21 mouse cellular contexts compared by ENCODE assay signal in genomic region chr1:61143754-61144066, GRCm38 (mm10).
DNase-seq lines count a peak whose midpoint lies in the region; ATAC-seq and TF ChIP-seq lines count a peak whose summit lies in the region.
"Had no signal": no experiment of that assay in that cellular context is flagged by ENCODE, and none has a peak within 500 bp of the region (broad histone marks: within the 10 kb centered on the region; RNA-seq: fewer than 3 reads in every experiment).

No protein-coding gene starts in this region.

- no peaks in the 10 kb centered on the region for H3K36me3 ChIP-seq in hindbrain, embryonic 11.5 days (ENCODE audit: control insufficient read depth, insufficient read depth, low read length)
- no peaks in the 10 kb centered on the region for H3K36me3 ChIP-seq in hindbrain, postnatal 0 days (ENCODE audit: insufficient read depth, low read length)
- H3K36me3 ChIP-seq in neural tube, embryonic 13.5 days: no peaks in the 10 kb centered on the region
- H3K36me3 ChIP-seq in neural tube, embryonic 15.5 days: no peaks in the 10 kb centered on the region
- H3K36me3 ChIP-seq in midbrain, postnatal 0 days (ENCODE audit: insufficient read depth, low read length): no peaks in the 10 kb centered on the region
- H3K36me3 ChIP-seq: embryonic facial prominence, embryonic 10.5 days; limb, embryonic 13.5 days; liver, embryonic 15.5 days; neural tube, embryonic 12.5 days had no signal

- WGBS in hindbrain, embryonic 11.5 days: 53% methylated on average over 8 of the region's 8 CpGs
- WGBS in hindbrain, postnatal 0 days: 47% methylated on average over 8 of the region's 8 CpGs
- 49% methylated on average over 8 of the region's 8 CpGs for WGBS in neural tube, embryonic 13.5 days
- WGBS in neural tube, embryonic 15.5 days: 48% methylated on average over 8 of the region's 8 CpGs
- 24% methylated on average over 8 of the region's 8 CpGs for WGBS in midbrain, postnatal 0 days

- ATAC-seq in hindbrain, embryonic 11.5 days (ENCODE audit: low FRiP score): no peak
- no peak for ATAC-seq in hindbrain, postnatal 0 days
- no peak for ATAC-seq in neural tube, embryonic 13.5 days (ENCODE audit: low read depth)
- no peak for ATAC-seq in neural tube, embryonic 15.5 days (ENCODE audit: low FRiP score)
- no peak for ATAC-seq in midbrain, postnatal 0 days (ENCODE audit: low FRiP score)
- ATAC-seq: intestine, embryonic 16.5 days had no signal

- H3K4me2 ChIP-seq in hindbrain, embryonic 11.5 days (replicated peaks; ENCODE audit: low read depth, low read length): no peak overlapping the region
- H3K4me2 ChIP-seq in hindbrain, postnatal 0 days (ENCODE audit: low read depth, low read length): no peak overlapping the region
- H3K4me2 ChIP-seq in neural tube, embryonic 13.5 days: no peak overlapping the region; the same call in 1 of the 2 replicates
- H3K4me2 ChIP-seq in neural tube, embryonic 15.5 days: no peak overlapping the region
- H3K4me2 ChIP-seq in midbrain, postnatal 0 days (ENCODE audit: low read depth, low read length, poor library complexity, severe bottlenecking): no peak overlapping the region
- H3K4me2 ChIP-seq: liver, embryonic 15.5 days had no signal

- DNase-seq in hindbrain, embryonic 11.5 days (ENCODE audit: low spot score): no peak
- no peak for DNase-seq in hindbrain, postnatal 0 days (ENCODE audit: low spot score)
- DNase-seq in midbrain, postnatal 0 days (ENCODE audit: low spot score): no peak
- DNase-seq in cerebellum, adult 9-11 months: no peak
- no peak for DNase-seq in urinary bladder, postnatal 14 days (ENCODE audit: low spot score)
- DNase-seq: adrenal gland, postnatal 10 days; cerebellum, adult 11-12 months; gastrocnemius, postnatal 14 days; heart, postnatal 14 days; right cerebral cortex, postnatal 4 days; thymus, adult 18-20 months had no signal

- H3K4me1 ChIP-seq in hindbrain, embryonic 11.5 days (replicated peaks; ENCODE audit: control insufficient read depth, insufficient read depth, low read length): peaks cover 17% of the 10 kb centered on the region
- H3K4me1 ChIP-seq in hindbrain, postnatal 0 days (ENCODE audit: insufficient read depth, low read length): peaks cover 14% of the 10 kb centered on the region; the same call in 1 of the 2 replicates
- peaks cover 81% of the 10 kb centered on the region for H3K4me1 ChIP-seq in neural tube, embryonic 13.5 days (replicated peaks)
- peaks cover 60% of the 10 kb centered on the region for H3K4me1 ChIP-seq in neural tube, embryonic 15.5 days
- H3K4me1 ChIP-seq in midbrain, postnatal 0 days (ENCODE audit: insufficient read depth, low read length): peaks cover 4% of the 10 kb centered on the region; the same call in 1 of the 2 replicates
- H3K4me1 ChIP-seq: liver, embryonic 15.5 days had no signal

- 0 out of 2 replicates have a peak overlapping the region, but pooled peaks have one; percentile 5 for H3K9ac ChIP-seq in hindbrain, embryonic 11.5 days (ENCODE audit: low read depth, low read length)
- H3K9ac ChIP-seq in hindbrain, postnatal 0 days (replicated peaks; ENCODE audit: low read length): no peak overlapping the region
- H3K9ac ChIP-seq in neural tube, embryonic 13.5 days: 0 out of 2 replicates have a peak overlapping the region, but pooled peaks have one; percentile 50
- H3K9ac ChIP-seq in neural tube, embryonic 15.5 days (replicated peaks): no peak overlapping the region
- H3K9ac ChIP-seq in midbrain, postnatal 0 days (replicated peaks; ENCODE audit: low read length, poor library complexity, severe bottlenecking): 0 out of 2 replicates have a peak overlapping the region, but pooled peaks have one; percentile 13
- H3K9ac ChIP-seq: limb, embryonic 13.5 days; liver, embryonic 15.5 days; neural tube, embryonic 12.5 days had no signal

- no peaks in the 10 kb centered on the region for H3K27me3 ChIP-seq in hindbrain, embryonic 11.5 days (ENCODE audit: control insufficient read depth, insufficient read depth, low read length)
- H3K27me3 ChIP-seq in hindbrain, postnatal 0 days (ENCODE audit: insufficient read depth, low read length): no peaks in the 10 kb centered on the region
- H3K27me3 ChIP-seq in neural tube, embryonic 13.5 days: no peaks in the 10 kb centered on the region
- no peaks in the 10 kb centered on the region; the same call in 1 of the 2 replicates for H3K27me3 ChIP-seq in neural tube, embryonic 15.5 days (replicated peaks)
- H3K27me3 ChIP-seq in midbrain, postnatal 0 days (ENCODE audit: insufficient read depth, low read length): no peaks in the 10 kb centered on the region
- H3K27me3 ChIP-seq: liver, embryonic 15.5 days; neural tube, embryonic 12.5 days had no signal

- TF ChIP-seq CTCF in hindbrain, postnatal 0 days (IDR thresholded peaks at IDR 0.05; ENCODE audit: low read depth): no peak
- no peak for TF ChIP-seq CTCF in midbrain, postnatal 0 days (IDR thresholded peaks at IDR 0.05)

- no peak overlapping the region for H3K27ac ChIP-seq in hindbrain, embryonic 11.5 days (ENCODE audit: low read depth, low read length)
- no peak overlapping the region for H3K27ac ChIP-seq in hindbrain, postnatal 0 days
- peak overlapping the region; percentile 69; the same call in 1 of the 2 replicates for H3K27ac ChIP-seq in neural tube, embryonic 13.5 days (replicated peaks)
- no peak overlapping the region for H3K27ac ChIP-seq in neural tube, embryonic 15.5 days (replicated peaks)
- peak overlapping the region; percentile 32; the same call in 1 of the 2 replicates for H3K27ac ChIP-seq in midbrain, postnatal 0 days (ENCODE audit: low read depth, low read length)
- H3K27ac ChIP-seq: kidney, postnatal 0 days; layer of hippocampus, adult 2 months; limb, embryonic 13.5 days; liver, embryonic 15.5 days; macrophage; neural tube, embryonic 12.5 days had no signal

- no peaks in the 10 kb centered on the region for H3K9me3 ChIP-seq in hindbrain, embryonic 11.5 days (ENCODE audit: control insufficient read depth, low read length)
- no peaks in the 10 kb centered on the region for H3K9me3 ChIP-seq in hindbrain, postnatal 0 days (ENCODE audit: low read length)
- no peaks in the 10 kb centered on the region for H3K9me3 ChIP-seq in neural tube, embryonic 13.5 days
- no peaks in the 10 kb centered on the region for H3K9me3 ChIP-seq in neural tube, embryonic 15.5 days (replicated peaks)
- H3K9me3 ChIP-seq in midbrain, postnatal 0 days (ENCODE audit: low read length): no peaks in the 10 kb centered on the region
- H3K9me3 ChIP-seq: embryonic facial prominence, embryonic 10.5 days; limb, embryonic 13.5 days; liver, embryonic 15.5 days; neural tube, embryonic 12.5 days had no signal

- H3K4me3 ChIP-seq in hindbrain, embryonic 11.5 days (ENCODE audit: low read depth, low read length): no peak overlapping the region
- no peak overlapping the region for H3K4me3 ChIP-seq in hindbrain, postnatal 0 days (ENCODE audit: low read length)
- no peak overlapping the region for H3K4me3 ChIP-seq in neural tube, embryonic 13.5 days
- H3K4me3 ChIP-seq in neural tube, embryonic 15.5 days (replicated peaks): no peak overlapping the region
- H3K4me3 ChIP-seq in midbrain, postnatal 0 days (ENCODE audit: low read depth, low read length): no peak overlapping the region
- H3K4me3 ChIP-seq: embryonic facial prominence, embryonic 10.5 days; layer of hippocampus, adult 2 months; limb, embryonic 13.5 days; liver, embryonic 15.5 days; neural tube, embryonic 12.5 days had no signal

Comparison
In these comparisons a context has a peak if more than half of its experiments do, and no peak if none do; other contexts are left out.
1. H3K27ac ChIP-seq: peak in neural tube, embryonic 13.5 days (single experiment) and midbrain, postnatal 0 days (single experiment); none in hindbrain, embryonic 11.5 days (single experiment), hindbrain, postnatal 0 days (single experiment) and neural tube, embryonic 15.5 days (single experiment).
2. H3K9ac ChIP-seq: peak in hindbrain, embryonic 11.5 days (single experiment), neural tube, embryonic 13.5 days (single experiment) and midbrain, postnatal 0 days (single experiment); none in hindbrain, postnatal 0 days (single experiment) and neural tube, embryonic 15.5 days (single experiment).